Mouse (Mus musculus) forebrain, embryonic 11.5 days (tissue): ENCODE measurements around the gene Pyroxd2. TPM values are rescaled to one million over a fixed set of nuclear protein-coding genes. Genes with fewer than 3 reads are reported as not detected.

ENCODE experiments used
- ATAC-seq: fragments of 200-750 bp; cut with Nextera tagmentation; replicated peaks from 2 replicates; pipeline ENCODE4 v1.8.0; 2017; ENCODE audit warnings: moderate TSS enrichment; ENCODE audit not compliant: low FRiP score
- DNase-seq: peaks from one replicate; pipeline ENCODE4 v3.0.0-alpha.2; 2017; ENCODE audit warnings: low spot score
- H3K27ac ChIP-seq: fragments of 300-500 bp; sonication (generic); 2 replicates; pipeline ENCODE4 v1.5.1; 2014; ENCODE audit warnings: low read depth, low read length
- H3K27me3 ChIP-seq: fragments of 300-500 bp; sonication (generic); 2 replicates; pipeline ENCODE4 v1.6.1; 2014; ENCODE audit warnings: mild to moderate bottlenecking, low read length, mixed read lengths; ENCODE audit not compliant: control insufficient read depth, insufficient read depth
- H3K36me3 ChIP-seq: fragments of 300-500 bp; sonication (generic); 2 replicates; pipeline ENCODE4 v1.6.1; 2014; ENCODE audit warnings: mild to moderate bottlenecking, low read length, moderate library complexity, mixed read lengths; ENCODE audit not compliant: control insufficient read depth, insufficient read depth
- H3K4me1 ChIP-seq: fragments of 300-500 bp; sonication (generic); replicated peaks from 2 replicates; pipeline ENCODE4 v1.6.1; 2014; ENCODE audit warnings: low read length, mixed read lengths; ENCODE audit not compliant: control insufficient read depth, insufficient read depth
- H3K4me2 ChIP-seq: fragments of 300-500 bp; sonication (generic); 2 replicates; pipeline ENCODE4 v1.6.1; 2014; ENCODE audit warnings: low read depth, mild to moderate bottlenecking, low read length, moderate library complexity, mixed read lengths; ENCODE audit not compliant: severe bottlenecking
- H3K4me3 ChIP-seq: fragments of 300-500 bp; sonication (generic); 2 replicates; pipeline ENCODE4 v1.5.1; 2014; ENCODE audit warnings: low read depth, low read length
- H3K9ac ChIP-seq: fragments of 300-500 bp; sonication (generic); 2 replicates; pipeline ENCODE4 v1.6.1; 2014; ENCODE audit warnings: low read length
- H3K9me3 ChIP-seq: fragments of 300-500 bp; sonication (generic); 2 replicates; pipeline ENCODE4 v1.6.1; 2016; ENCODE audit warnings: low read length, mixed read lengths; ENCODE audit not compliant: control insufficient read depth
- WGBS: fragments of 180-500 bp; shearing (Covaris S2); extraction: QIAGEN DNeasy Blood & Tissue Kit; methylation state at CpG from one replicate; pipeline ENCODE4 v1.1.7; 2014; 5-methylcytosine and 5-hydroxymethylcytosine counted together
- polyA plus RNA-seq: library from polyadenylated mRNA; unstranded; fragments of >200 nt; fragmentation: Nextera tagmentation; extraction: Ambion mirVana; gene quantifications from 2 replicates; pipeline ENCODE4 v1.2.1, GENCODE M21; 2014

Gene Pyroxd2
- polyA plus RNA-seq, 1 experiment from 2014 or later = 0.53 TPM

- WGBS = 80% methylated on average over 14 of the region's 14 CpGs
- Histone ChIP-seq H3K9ac (no peak overlapping the region), H3K4me2 (no peak overlapping the region), H3K27ac (no peak overlapping the region), H3K4me1 (no peaks in the 10 kb centered on the region), H3K4me3 (no peak overlapping the region), H3K27me3 (no peaks in the 10 kb centered on the region), H3K36me3 (no peaks in the 10 kb centered on the region), H3K9me3 (no peaks in the 10 kb centered on the region)
- no peak for DNase-seq
- ATAC-seq = no peak
Measured at GRCm38 (mm10) chr19:42741884-42742283, 10.7 kb downstream of the Pyroxd2 start.

- H3K9me3 ChIP-seq = no peaks in the 10 kb centered on the region
- no peak overlapping the region for H3K4me3 ChIP-seq
- ATAC-seq = no peak
- H3K36me3 ChIP-seq = no peaks in the 10 kb centered on the region
- no peak overlapping the region for H3K27ac ChIP-seq
- DNase-seq = no peak
- 86% methylated on average over 8 of the region's 8 CpGs for WGBS
- no peaks in the 10 kb centered on the region for H3K27me3 ChIP-seq
- no peak overlapping the region for H3K4me2 ChIP-seq
- no peaks in the 10 kb centered on the region for H3K4me1 ChIP-seq
- H3K9ac ChIP-seq = no peak overlapping the region
Measured at GRCm38 (mm10) chr19:42740163-42740899, 12.2 kb downstream of the Pyroxd2 start.

DNA sequence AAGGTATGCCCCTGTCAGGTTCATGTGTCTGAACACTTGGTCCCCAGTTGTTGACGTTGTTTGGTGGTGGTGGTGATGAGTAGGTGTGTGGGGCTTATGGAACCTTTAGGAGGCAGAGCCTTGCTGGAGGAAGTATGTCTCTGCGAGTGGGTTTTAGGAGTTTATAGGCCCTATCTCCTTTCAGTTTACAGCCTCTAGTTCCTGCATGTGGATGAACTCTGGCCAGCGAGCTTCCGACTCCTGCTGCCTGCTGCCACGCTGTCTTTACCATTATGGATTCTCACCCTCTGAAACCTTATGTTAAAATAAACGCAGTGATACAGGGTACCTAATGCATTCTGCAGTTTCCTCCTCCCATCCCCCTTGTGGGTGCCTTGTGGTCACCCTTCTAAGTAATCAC lies 12.8 kb downstream of the Pyroxd2 start:
- Histone ChIP-seq H3K27me3 (no peaks in the 10 kb centered on the region), H3K4me1 (no peaks in the 10 kb centered on the region), H3K36me3 (no peaks in the 10 kb centered on the region), H3K9ac (no peak overlapping the region), H3K4me3 (no peak overlapping the region), H3K9me3 (no peaks in the 10 kb centered on the region), H3K27ac (no peak overlapping the region), H3K4me2 (no peak overlapping the region)
- DNase-seq (no peak), ATAC-seq (no peak)
- 86% methylated on average over 6 of the region's 6 CpGs for WGBS

- H3K27me3 ChIP-seq = no peaks in the 10 kb centered on the region
- 66% methylated on average over 9 of the region's 9 CpGs for WGBS
- no peak for ATAC-seq
- no peak overlapping the region for H3K9ac ChIP-seq
- no peak for DNase-seq
- H3K4me1 ChIP-seq = no peaks in the 10 kb centered on the region
- no peaks in the 10 kb centered on the region for H3K36me3 ChIP-seq
- no peak overlapping the region for H3K4me3 ChIP-seq
- H3K4me2 ChIP-seq = no peak overlapping the region
- no peak overlapping the region for H3K27ac ChIP-seq
- H3K9me3 ChIP-seq = no peaks in the 10 kb centered on the region
Measured at GRCm38 (mm10) chr19:42737753-42738152, 14.8 kb downstream of the Pyroxd2 start.

- Histone ChIP-seq H3K27ac (no peak overlapping the region), H3K9me3 (no peaks in the 10 kb centered on the region), H3K4me2 (no peak overlapping the region), H3K36me3 (no peaks in the 10 kb centered on the region), H3K9ac (no peak overlapping the region), H3K4me3 (no peak overlapping the region), H3K4me1 (no peaks in the 10 kb centered on the region), H3K27me3 (no peaks in the 10 kb centered on the region)
- no peak for DNase-seq
- ATAC-seq = no peak
- 88% methylated on average over 5 of the region's 5 CpGs for WGBS
Measured at GRCm38 (mm10) chr19:42734982-42735381, 17.6 kb downstream of the Pyroxd2 start.

DNA sequence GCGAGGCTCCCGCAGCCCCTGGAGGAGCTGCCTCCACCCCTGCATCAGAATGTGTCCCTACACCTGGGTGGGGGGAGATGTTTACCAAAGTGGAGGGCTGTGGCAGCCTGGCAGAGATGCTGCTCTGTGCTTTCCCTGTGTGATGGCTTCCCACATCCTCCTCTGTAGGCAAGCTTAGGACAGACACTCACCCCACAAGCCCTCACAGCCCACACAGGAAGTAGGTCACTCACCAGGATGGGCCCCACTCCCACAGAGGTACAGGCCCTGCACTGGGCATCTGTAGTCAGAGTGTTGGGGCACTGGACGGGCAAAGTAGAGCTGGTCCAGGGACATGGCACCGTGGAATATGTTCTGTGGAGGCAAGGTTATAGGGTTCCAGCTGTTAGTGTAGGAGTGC lies 25.2 kb downstream of the Pyroxd2 start:
- Histone ChIP-seq H3K27ac (no peak overlapping the region), H3K27me3 (no peaks in the 10 kb centered on the region), H3K4me3 (no peak overlapping the region), H3K4me2 (no peak overlapping the region), H3K9ac (no peak overlapping the region), H3K9me3 (no peaks in the 10 kb centered on the region), H3K36me3 (no peaks in the 10 kb centered on the region), H3K4me1 (no peaks in the 10 kb centered on the region)
- ATAC-seq = no peak
- WGBS = 90% methylated on average over 4 of the region's 4 CpGs
- no peak for DNase-seq

DNA sequence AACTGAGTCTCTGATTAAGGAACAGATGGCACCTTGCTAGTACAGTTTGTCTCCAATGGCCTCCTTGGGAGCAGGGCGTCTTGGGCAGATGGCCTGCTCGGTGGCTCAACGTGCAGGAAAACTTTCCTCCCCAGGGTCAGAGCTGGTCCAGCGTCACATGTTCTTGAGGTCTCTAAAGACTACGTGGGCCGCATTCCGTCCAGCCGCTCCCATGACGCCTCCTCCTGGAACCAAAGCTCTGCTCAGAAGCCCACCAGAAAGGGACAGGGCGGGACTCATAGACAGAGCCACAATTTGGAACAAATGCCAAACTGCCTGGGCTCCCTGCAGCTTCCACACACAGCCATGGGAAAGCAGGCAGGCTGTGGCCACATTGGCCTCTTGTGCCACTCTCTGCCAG lies 25.8 kb downstream of the Pyroxd2 start:
- no peak overlapping the region for H3K4me2 ChIP-seq
- no peak overlapping the region for H3K4me3 ChIP-seq
- 95% methylated on average over 10 of the region's 10 CpGs for whole genome bisulfite sequencing
- H3K27me3 ChIP-seq = no peaks in the 10 kb centered on the region
- no peaks in the 10 kb centered on the region for H3K9me3 ChIP-seq
- no peaks in the 10 kb centered on the region for H3K36me3 ChIP-seq
- no peak overlapping the region for H3K27ac ChIP-seq
- H3K4me1 ChIP-seq = no peaks in the 10 kb centered on the region
- no peak for ATAC-seq
- no peak overlapping the region for H3K9ac ChIP-seq
- no peak for DNase-seq

- 90% methylated on average over 3 of the region's 3 CpGs for WGBS
- no peak overlapping the region for H3K4me2 ChIP-seq
- H3K4me1 ChIP-seq = no peaks in the 10 kb centered on the region
- H3K9ac ChIP-seq = no peak overlapping the region
- H3K36me3 ChIP-seq = no peaks in the 10 kb centered on the region
- DNase-seq (no peak), ATAC-seq (no peak)
- H3K27me3 ChIP-seq = no peaks in the 10 kb centered on the region
- H3K27ac ChIP-seq = no peak overlapping the region
- H3K4me3 ChIP-seq = no peak overlapping the region
- no peaks in the 10 kb centered on the region for H3K9me3 ChIP-seq
Measured at GRCm38 (mm10) chr19:42725973-42726350, 26.6 kb downstream of the Pyroxd2 start.
